Mouse (Mus musculus) limb, embryonic 11.5 days (tissue): Measurements from ENCODE around the gene Zbtb8b. TPM values are rescaled to one million over a fixed set of nuclear protein-coding genes. Genes with fewer than 3 reads are reported as not detected.

Experiments
- ATAC-seq: fragments of 200-750 bp; cut with Nextera tagmentation; 2 replicates; pipeline ENCODE4 v1.8.0; 2017; ENCODE audit warnings: low read depth; ENCODE audit not compliant: insufficient number of reproducible peaks, low FRiP score, low TSS enrichment
- DNase-seq: peaks from one replicate; pipeline ENCODE4 v3.0.0-alpha.2; 2015; ENCODE audit warnings: low spot score
- H3K27ac ChIP-seq: fragments of 300-500 bp; sonication (generic); replicated peaks from 2 replicates; pipeline ENCODE4 v1.5.1; 2014; ENCODE audit warnings: low read depth, mild to moderate bottlenecking, low read length
- H3K27me3 ChIP-seq: fragments of 300-500 bp; sonication (generic); 2 replicates; pipeline ENCODE4 v1.6.1; 2014; ENCODE audit warnings: mild to moderate bottlenecking, low read length, mixed read lengths; ENCODE audit not compliant: control insufficient read depth, insufficient read depth
- H3K36me3 ChIP-seq: fragments of 300-500 bp; sonication (generic); 2 replicates; pipeline ENCODE4 v1.6.1; 2014; ENCODE audit warnings: mild to moderate bottlenecking, low read length, moderate library complexity, mixed read lengths; ENCODE audit not compliant: control insufficient read depth, insufficient read depth
- H3K4me1 ChIP-seq: fragments of 300-500 bp; sonication (generic); 2 replicates; pipeline ENCODE4 v1.6.1; 2014; ENCODE audit warnings: low read length, mixed read lengths; ENCODE audit not compliant: control insufficient read depth, insufficient read depth
- H3K4me2 ChIP-seq: fragments of 300-500 bp; sonication (generic); 2 replicates; pipeline ENCODE4 v1.6.1; 2014; ENCODE audit warnings: low read depth, mild to moderate bottlenecking, moderate library complexity; ENCODE audit not compliant: severe bottlenecking
- H3K4me3 ChIP-seq: fragments of 300-500 bp; sonication (generic); 2 replicates; pipeline ENCODE4 v1.5.1; 2014; ENCODE audit warnings: low read depth, low read length
- H3K9ac ChIP-seq: fragments of 300-500 bp; sonication (generic); 2 replicates; pipeline ENCODE4 v1.6.1; 2014; ENCODE audit warnings: mild to moderate bottlenecking, low read length
- H3K9me3 ChIP-seq: fragments of 300-500 bp; sonication (generic); 2 replicates; pipeline ENCODE4 v1.6.1; 2016; ENCODE audit warnings: low read length; ENCODE audit not compliant: control insufficient read depth
- WGBS: fragments of 180-500 bp; shearing (Covaris S2); extraction: QIAGEN DNeasy Blood & Tissue Kit; methylation state at CpG from one replicate; pipeline ENCODE4 v1.1.7; 2014; 5-methylcytosine and 5-hydroxymethylcytosine counted together
- polyA plus RNA-seq: library from polyadenylated mRNA; unstranded; fragments of >200 nt; fragmentation: Nextera tagmentation; extraction: Ambion mirVana; gene quantifications from 2 replicates; pipeline ENCODE4 v1.2.1, GENCODE M21; 2014

The Zbtb8b gene
- polyA plus RNA-seq, 1 experiment from 2014 or later = 0.85 TPM

DNA sequence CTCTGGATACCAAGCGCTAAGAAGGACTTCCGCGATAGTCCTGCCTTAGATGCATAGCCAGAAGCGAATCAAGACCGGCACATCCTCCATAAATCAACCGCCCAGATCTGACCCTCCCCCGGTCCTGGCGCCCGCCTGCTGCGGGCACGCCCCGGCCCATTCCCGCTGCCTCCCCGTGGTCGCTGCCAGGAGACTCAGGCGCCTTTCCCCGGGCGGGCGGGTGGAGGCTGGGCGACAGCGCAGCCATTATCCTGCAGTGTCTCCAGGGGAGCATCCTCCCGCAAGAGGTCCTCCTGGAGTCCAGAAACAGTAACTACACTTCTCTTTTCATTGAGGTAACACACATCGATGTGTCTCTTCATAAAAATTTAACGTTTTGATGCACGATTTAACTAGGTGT, 34.2 kb downstream of the Zbtb8b start:
- ATAC-seq = no peak
- Histone ChIP-seq H3K4me1 (no peaks in the 10 kb centered on the region), H3K9ac (no peak overlapping the region), H3K9me3 (no peaks in the 10 kb centered on the region), H3K36me3 (no peaks in the 10 kb centered on the region), H3K4me3 (peak overlapping the region; percentile 24), H3K27me3 (peaks cover 2% of the 10 kb centered on the region; the same call in 1 of the 2 replicates), H3K27ac (no peak overlapping the region), H3K4me2 (peak overlapping the region; percentile 48; the same call in 1 of the 2 replicates)
- DNase-seq = peak; percentile 47
- WGBS = 2% methylated on average over 25 of the region's 25 CpGs

DNA sequence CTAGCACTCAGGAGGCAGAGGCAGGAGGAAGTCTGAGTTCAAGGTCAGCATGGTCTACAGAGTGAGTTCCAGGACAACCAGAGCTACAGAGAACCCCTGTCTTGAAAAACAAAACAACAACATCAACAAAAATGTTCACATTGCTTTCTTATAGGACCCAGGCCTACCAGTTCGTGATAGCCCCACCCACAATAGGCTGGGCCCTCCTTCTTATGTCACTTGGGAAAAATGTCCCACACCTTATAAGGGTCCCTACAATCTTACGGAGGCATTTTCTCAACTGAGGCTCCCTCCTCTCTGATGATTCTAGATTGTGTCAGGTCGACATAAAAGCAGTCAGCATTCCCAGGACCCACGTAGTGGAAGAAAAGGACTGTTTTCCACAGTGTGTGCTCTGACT, 40.8 kb downstream of the Zbtb8b start:
- WGBS = 82% methylated on average over 4 of the region's 4 CpGs
- Histone ChIP-seq H3K4me1 (no peaks in the 10 kb centered on the region), H3K9ac (no peak overlapping the region), H3K27ac (no peak overlapping the region), H3K27me3 (no peaks in the 10 kb centered on the region), H3K4me2 (no peak overlapping the region), H3K9me3 (no peaks in the 10 kb centered on the region), H3K36me3 (no peaks in the 10 kb centered on the region), H3K4me3 (no peak overlapping the region)
- no peak for DNase-seq
- ATAC-seq = no peak

DNA sequence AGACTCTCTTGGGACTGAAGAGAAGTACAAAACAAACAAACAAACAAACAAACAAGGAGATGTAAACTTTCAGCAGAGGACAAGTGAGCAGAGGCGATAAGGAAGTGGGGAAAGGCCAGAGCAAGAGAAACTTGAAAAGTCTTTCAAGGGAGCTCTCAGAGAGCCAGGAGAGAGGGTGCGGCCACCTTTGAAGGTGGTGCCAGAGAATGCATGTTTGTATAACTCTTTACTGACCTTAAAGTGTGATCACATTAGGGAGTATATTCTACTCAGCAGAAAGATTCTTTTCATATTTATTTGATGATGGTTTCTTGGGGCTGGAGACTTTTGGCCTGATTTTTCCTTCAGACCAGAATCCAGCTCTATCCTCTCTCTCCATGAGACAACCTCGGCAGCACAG, 43.7 kb downstream of the Zbtb8b start:
- Histone ChIP-seq H3K4me1 (no peaks in the 10 kb centered on the region), H3K9me3 (no peaks in the 10 kb centered on the region)

DNA sequence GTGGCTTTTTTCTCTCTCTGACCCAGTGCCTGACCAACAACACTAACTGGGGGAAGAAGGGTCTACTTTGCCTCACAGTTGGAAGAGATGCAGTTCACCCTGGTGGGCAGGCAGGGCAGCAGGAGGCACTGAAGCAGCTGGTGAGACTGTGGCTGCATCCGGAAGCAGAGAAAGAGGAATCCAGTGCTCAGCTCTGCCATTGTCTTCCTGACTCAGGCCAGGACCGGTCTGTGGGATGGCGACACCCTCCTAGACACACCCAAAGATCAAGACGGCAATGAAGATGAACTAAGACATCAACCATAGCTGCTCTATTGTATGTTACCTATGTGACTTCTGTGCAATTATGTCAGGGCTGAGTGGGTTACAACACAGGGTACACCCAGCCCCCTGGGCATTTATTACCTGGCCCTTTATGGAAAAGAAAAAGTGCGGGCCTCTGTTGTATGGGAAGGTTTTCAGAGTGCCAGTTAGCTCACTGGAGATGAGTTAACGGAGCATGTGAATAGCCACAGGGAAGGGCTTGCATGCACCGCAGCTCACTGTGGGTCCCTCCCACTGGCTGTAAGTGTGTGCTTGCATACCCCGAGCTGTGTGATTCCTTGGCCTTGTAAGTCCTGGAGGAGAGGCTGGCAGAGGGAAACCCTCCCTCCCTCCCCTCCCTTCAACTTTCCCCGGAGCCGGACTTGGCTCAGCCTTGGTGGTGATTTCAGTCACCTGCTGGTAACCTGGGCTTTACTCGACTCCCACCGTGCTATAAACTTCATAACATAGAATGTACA, 46.4 kb downstream of the Zbtb8b start:
- 56% methylated on average over 12 of the region's 12 CpGs for WGBS
- H3K36me3 ChIP-seq = no peaks in the 10 kb centered on the region
- no peak overlapping the region for H3K4me2 ChIP-seq
- H3K27me3 ChIP-seq = no peaks in the 10 kb centered on the region
- no peaks in the 10 kb centered on the region for H3K9me3 ChIP-seq
- no peaks in the 10 kb centered on the region for H3K4me1 ChIP-seq
- H3K9ac ChIP-seq = no peak overlapping the region
- no peak for DNase-seq
- no peak overlapping the region for H3K4me3 ChIP-seq
- no peak for ATAC-seq
- no peak overlapping the region for H3K27ac ChIP-seq

More for the DNA sequence above, 43.7 kb downstream of the Zbtb8b start:
- Histone ChIP-seq H3K27ac (no peak overlapping the region), H3K4me3 (no peak overlapping the region), H3K36me3 (no peaks in the 10 kb centered on the region), H3K4me2 (no peak overlapping the region), H3K27me3 (no peaks in the 10 kb centered on the region), H3K9ac (no peak overlapping the region)
- WGBS = 80% methylated on average over 3 of the region's 3 CpGs
- DNase-seq (no peak), ATAC-seq (no peak)

DNA sequence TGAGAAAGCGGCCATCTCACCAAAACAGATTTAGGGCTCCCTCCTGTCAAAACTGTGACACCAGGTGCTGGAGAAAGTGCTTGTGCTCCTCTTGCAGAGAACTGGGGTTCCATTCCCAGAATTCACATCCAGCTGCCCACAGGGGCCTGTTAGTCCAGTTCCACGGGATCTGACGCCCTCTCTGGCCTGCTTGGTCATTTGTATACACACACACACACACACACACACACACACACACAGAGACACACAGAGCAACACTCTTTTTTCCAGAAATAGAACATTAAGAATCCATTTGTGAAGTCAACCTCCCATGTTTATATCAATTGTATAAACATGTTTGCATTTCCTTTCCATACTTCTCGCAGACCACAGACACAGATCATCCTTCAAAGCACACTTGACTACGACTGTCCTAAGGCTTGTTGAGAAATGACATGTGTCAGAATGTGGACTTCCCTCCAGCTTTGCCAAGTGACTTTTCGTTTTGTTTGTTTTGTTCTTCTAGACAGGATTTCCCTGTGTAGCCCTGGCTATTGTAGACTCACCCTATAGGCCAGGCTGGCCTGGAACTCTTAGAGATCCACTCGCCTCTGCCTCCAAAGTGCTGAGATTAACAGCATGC, 49.6 kb downstream of the Zbtb8b start:
- ATAC-seq (no peak), DNase-seq (no peak)
- Histone ChIP-seq H3K4me1 (no peaks in the 10 kb centered on the region), H3K9ac (no peak overlapping the region), H3K9me3 (no peaks in the 10 kb centered on the region), H3K4me2 (no peak overlapping the region), H3K36me3 (no peaks in the 10 kb centered on the region), H3K4me3 (no peak overlapping the region), H3K27me3 (no peaks in the 10 kb centered on the region), H3K27ac (no peak overlapping the region)
- WGBS = 87% methylated on average over 7 of the region's 7 CpGs

DNA sequence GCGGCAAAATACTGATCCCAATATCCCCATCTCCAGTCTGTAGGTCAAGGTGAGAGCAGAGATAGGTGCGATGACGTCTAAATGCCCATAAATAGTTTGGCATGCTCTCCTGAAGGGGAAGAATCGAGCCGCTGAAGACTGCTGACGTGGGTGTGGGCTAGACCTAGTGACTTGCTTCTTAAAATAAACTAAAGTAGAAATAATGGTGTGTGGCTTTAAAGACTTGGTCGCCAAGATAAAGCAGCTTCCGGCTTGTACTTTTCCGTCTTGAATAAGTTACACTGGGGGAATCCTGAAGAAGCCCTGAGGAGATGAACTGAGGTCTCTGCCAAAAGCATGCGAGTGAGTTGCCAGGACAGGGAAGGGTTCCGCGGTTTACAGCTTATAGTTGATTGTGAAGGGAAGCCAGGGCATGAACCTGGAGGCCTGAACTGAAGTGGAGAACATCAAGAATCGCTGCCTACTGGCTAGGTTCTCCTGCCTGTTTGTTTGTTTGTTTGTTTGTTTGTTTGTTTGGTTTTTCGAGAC, 50.4 kb downstream of the Zbtb8b start:
- no peak overlapping the region for H3K4me2 ChIP-seq
- H3K36me3 ChIP-seq = no peaks in the 10 kb centered on the region
- no peak for ATAC-seq
- H3K4me3 ChIP-seq = no peak overlapping the region
- H3K9ac ChIP-seq = no peak overlapping the region
- H3K27me3 ChIP-seq = no peaks in the 10 kb centered on the region
- WGBS = 86% methylated on average over 14 of the region's 14 CpGs
- no peak overlapping the region for H3K27ac ChIP-seq
- no peaks in the 10 kb centered on the region for H3K9me3 ChIP-seq
- H3K4me1 ChIP-seq = no peaks in the 10 kb centered on the region
- no peak for DNase-seq

DNA sequence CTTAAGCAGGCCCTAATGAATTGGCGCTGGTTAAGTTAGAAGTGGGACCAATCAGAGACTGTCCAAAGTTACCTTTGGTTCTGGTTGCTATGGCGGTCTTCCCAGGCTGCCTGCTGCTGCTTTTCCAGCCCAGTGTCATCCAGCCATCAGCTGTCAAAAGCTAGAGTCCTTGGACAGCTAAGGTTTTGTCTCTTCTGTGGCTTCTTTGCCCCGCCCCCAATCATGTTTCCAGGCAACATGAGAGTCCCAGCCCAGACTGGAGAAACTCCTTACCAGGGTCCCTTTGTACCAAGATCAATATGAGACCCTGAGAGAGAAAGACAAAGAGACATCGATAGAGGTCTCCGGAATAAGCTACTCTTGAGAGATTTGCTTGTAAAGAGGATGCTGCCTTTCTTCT, 52.2 kb downstream of the Zbtb8b start:
- no peak overlapping the region for H3K4me2 ChIP-seq
- ATAC-seq (no peak), DNase-seq (no peak)
- 86% methylated on average over 5 of the region's 5 CpGs for WGBS
- H3K9ac ChIP-seq = no peak overlapping the region
- H3K27me3 ChIP-seq = no peaks in the 10 kb centered on the region
- no peaks in the 10 kb centered on the region for H3K4me1 ChIP-seq
- H3K36me3 ChIP-seq = no peaks in the 10 kb centered on the region
- no peak overlapping the region for H3K4me3 ChIP-seq
- no peak overlapping the region for H3K27ac ChIP-seq
- no peaks in the 10 kb centered on the region for H3K9me3 ChIP-seq

DNA sequence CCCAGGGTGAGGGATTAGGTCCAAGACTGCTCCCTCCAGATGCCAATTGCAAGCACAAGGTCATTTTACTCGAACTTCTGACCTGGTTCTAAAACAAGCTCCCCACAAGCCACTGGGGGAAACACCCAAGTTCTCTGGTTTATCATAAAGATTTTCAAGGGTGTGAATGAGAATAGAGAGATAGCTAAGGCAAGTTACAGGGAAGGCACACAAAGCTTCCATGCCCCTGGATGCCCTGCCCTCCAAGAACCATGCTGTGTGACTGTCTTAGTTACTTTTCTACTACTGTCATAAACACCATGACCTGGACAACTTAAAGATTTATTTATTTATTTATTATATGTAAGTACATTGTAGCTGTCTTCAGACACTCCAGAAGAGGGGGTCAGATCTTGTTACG, 53.7 kb downstream of the Zbtb8b start:
- Histone ChIP-seq H3K27me3 (no peaks in the 10 kb centered on the region), H3K4me2 (no peak overlapping the region), H3K9ac (no peak overlapping the region), H3K36me3 (no peaks in the 10 kb centered on the region), H3K4me3 (no peak overlapping the region), H3K27ac (no peak overlapping the region), H3K9me3 (no peaks in the 10 kb centered on the region), H3K4me1 (no peaks in the 10 kb centered on the region)
- ATAC-seq (no peak), DNase-seq (no peak)
- 76% methylated on average over 2 of the region's 2 CpGs for WGBS
